Mouse (Mus musculus): ENCODE measurements around the gene Sv2c.

DNA sequence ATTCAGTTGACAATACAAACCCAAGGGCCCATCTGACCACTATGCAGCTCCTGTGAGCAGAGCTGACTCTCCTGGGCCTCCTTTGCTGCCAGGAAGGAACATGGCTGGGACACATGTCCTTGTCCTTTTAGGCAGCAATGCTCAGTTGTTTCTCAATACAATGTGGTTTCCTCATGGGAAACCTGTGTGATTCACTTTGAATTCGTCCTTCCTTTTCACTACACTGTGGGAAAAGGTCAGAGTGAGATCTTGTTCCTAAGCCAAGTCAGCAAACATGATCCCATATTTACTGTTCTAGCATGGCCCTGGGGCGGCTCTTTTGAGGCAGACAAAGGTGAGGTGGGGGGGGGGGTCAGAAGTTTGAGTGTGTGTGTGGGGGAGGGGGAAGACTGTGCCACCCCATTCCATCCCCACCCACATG, 208.2 kb downstream of the Sv2c start:
- TF ChIP-seq CTCF (IDR thresholded peaks at IDR 0.05; ENCODE audit: low read depth), result no peak
- no peak for TF ChIP-seq EP300 (IDR thresholded peaks at IDR 0.05; ENCODE audit: low read depth)

All from liver, embryonic 14.5 days (tissue).